Mouse (Mus musculus) neural tube, embryonic 12.5 days (tissue): Measurements from ENCODE around the gene Asf1b. TPM values are rescaled to one million over a fixed set of nuclear protein-coding genes. Genes with fewer than 3 reads are reported as not detected.
A peak's percentile ranks its signal among the peaks of the same experiment; 100 is the strongest.
"Not testable (repeated sequence)": the region's sequence is repeated elsewhere in the genome, so short reads cannot be mapped to it uniquely, and the experiment has no call there.

Source experiments
- ATAC-seq: fragments of 200-750 bp; cut with Nextera tagmentation; 2 replicates; pipeline ENCODE4 v1.8.0; 2017; ENCODE audit warnings: low read depth, mild to moderate bottlenecking, moderate TSS enrichment, moderate library complexity; ENCODE audit not compliant: low FRiP score
- H3K27ac ChIP-seq: fragments of 300-500 bp; sonication (generic); 2 replicates; pipeline ENCODE4 v1.5.1; 2016
- H3K27me3 ChIP-seq: fragments of 300-500 bp; sonication (generic); replicated peaks from 2 replicates; pipeline ENCODE4 v1.6.1; 2016; ENCODE audit warnings: mild to moderate bottlenecking
- H3K36me3 ChIP-seq: fragments of 300-500 bp; sonication (generic); 2 replicates; pipeline ENCODE4 v1.6.1; 2016; ENCODE audit warnings: mild to moderate bottlenecking
- H3K4me1 ChIP-seq: fragments of 300-500 bp; sonication (generic); 2 replicates; pipeline ENCODE4 v1.6.1; 2016
- H3K4me2 ChIP-seq: fragments of 300-500 bp; sonication (generic); replicated peaks from 2 replicates; pipeline ENCODE4 v1.6.1; 2016; ENCODE audit warnings: mild to moderate bottlenecking
- H3K4me3 ChIP-seq: fragments of 300-500 bp; sonication (generic); 2 replicates; pipeline ENCODE4 v1.5.1; 2016
- H3K9ac ChIP-seq: fragments of 300-500 bp; sonication (generic); 2 replicates; pipeline ENCODE4 v1.6.1; 2016; ENCODE audit warnings: mild to moderate bottlenecking
- H3K9me3 ChIP-seq: fragments of 300-500 bp; sonication (generic); 2 replicates; pipeline ENCODE4 v1.6.1; 2016; ENCODE audit warnings: mild to moderate bottlenecking
- WGBS: fragments of 180-500 bp; shearing (Covaris S2); methylation state at CpG from one replicate; pipeline ENCODE4 v1.1.7; 2016; 5-methylcytosine and 5-hydroxymethylcytosine counted together
- polyA plus RNA-seq: library from polyadenylated mRNA; unstranded; fragments of >200 nt; fragmentation: Nextera tagmentation; extraction: Ambion mirVana; gene quantifications from 2 replicates; pipeline ENCODE4 v1.2.1, GENCODE M21; 2016

Asf1b gene
- polyA plus RNA-seq, 1 experiment from 2014 or later, result 37.1 TPM

DNA sequence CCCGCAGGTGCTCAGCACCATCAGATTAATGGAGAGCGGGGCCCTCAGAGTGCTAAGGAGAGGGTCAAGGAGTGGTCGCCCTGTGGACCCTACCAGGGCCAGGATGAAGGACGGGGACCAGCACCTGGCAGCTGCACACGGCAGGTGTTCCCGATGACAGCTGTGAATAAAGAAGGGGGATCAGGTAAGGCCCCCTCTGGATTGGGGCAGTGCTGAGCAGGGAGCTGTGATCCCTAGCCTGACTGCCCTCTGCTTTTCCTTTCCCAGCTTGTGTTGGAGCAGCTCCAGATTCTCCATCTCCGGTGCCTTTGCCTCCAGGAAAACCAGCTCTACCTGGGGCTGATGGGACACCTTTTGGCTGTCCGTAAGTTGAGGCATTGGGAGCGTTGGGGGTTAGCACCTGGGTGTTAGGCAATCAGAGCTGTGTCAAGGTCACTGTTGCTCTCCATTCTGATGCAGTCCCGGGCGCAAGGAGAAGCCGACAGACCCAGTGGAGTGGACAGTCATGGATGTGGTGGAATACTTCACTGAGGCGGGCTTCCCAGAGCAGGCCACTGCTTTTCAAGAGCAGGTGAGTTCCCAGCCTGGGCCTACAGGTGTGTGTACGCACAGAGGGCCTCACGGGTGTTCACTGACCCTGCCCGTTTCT is 43.9 kb downstream of the Asf1b start:
- H3K9me3 ChIP-seq, result no peaks in the 10 kb centered on the region
- H3K4me1 ChIP-seq, result peaks cover 25% of the 10 kb centered on the region
- peak overlapping the region; percentile 45; the same call in 1 of the 2 replicates for H3K9ac ChIP-seq
- H3K4me2 ChIP-seq, result peak overlapping the region; percentile 89
- peaks cover 36% of the 10 kb centered on the region for H3K36me3 ChIP-seq
- peak overlapping the region; percentile 82 for H3K4me3 ChIP-seq
- no peak overlapping the region for H3K27ac ChIP-seq
- 69% methylated on average over 16 of the region's 16 CpGs for WGBS
- no peak for ATAC-seq
- peaks cover 25% of the 10 kb centered on the region for H3K27me3 ChIP-seq

DNA sequence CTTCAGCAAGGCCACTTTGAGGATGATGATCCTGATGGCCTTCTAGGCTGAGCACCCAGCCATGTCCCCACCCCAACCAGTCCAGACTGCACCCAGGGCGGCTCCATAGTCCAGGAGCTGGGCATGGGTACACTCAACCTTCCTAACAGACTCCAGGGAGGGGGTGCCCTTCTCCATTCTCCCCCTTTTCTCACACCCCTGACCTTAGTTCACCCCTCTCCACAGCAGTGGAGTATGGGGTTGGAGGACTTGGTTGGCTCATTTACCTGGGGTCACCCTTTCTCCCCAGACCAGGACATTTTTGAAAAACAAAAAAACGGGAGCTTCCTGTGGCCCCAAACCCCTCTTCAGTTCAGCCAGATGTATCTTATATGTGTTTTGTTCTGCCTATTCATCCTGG is 44.5 kb downstream of the Asf1b start:
- Histone ChIP-seq H3K4me3 (no peak overlapping the region), H3K36me3 (peaks cover 30% of the 10 kb centered on the region), H3K4me2 (peak overlapping the region; percentile 89), H3K27ac (no peak overlapping the region), H3K9ac (no peak overlapping the region), H3K9me3 (no peaks in the 10 kb centered on the region), H3K27me3 (peaks cover 25% of the 10 kb centered on the region), H3K4me1 (peaks cover 29% of the 10 kb centered on the region)
- WGBS, result 94% methylated on average over 2 of the region's 2 CpGs
- no peak for ATAC-seq

DNA sequence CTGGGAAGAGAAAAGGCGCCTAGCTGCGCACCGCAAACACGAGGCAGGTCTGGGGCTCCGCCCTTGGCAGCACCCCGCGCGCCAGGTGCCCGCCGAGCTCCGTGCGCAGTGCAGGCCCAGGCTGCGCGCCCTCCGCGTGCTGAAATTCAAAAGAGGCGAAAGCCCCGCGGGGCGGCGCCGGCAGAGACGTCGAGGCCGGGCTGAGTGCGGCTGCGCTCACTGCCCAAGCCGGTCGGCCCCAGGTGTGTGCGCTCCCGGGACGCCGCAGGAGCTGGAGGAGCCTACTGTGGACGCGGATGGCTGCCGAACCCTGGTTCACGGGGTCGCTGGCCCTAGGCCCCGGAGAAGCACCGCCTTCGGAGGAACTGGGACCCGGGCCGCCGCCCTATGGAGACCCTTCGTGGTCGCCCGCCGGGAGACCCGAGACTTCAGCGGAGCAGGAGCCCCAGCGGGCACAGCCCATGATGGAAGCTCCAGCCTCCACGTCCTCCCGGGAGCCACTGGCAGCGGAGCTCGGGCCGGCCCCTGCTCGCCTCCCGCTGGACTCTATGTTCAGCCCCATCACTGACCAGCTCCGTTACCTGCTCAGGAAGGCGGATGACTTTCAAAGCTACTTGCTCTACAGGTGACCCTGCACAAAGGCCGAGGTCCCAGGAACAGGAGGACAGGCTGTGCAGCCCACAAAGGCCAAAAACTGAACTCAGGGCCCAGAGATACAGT is 46.1 kb downstream of the Asf1b start, which contains the start of gene 1700067K01Rik:
Gene 1700067K01Rik (plus strand): TSS at position 222 of the 720 bp plus-strand sequence.
- Histone ChIP-seq H3K27me3 (peaks cover 25% of the 10 kb centered on the region), H3K36me3 (peaks cover 25% of the 10 kb centered on the region), H3K4me2 (peak within 1 kb of the TSS; percentile 45), H3K9me3 (no peaks in the 10 kb centered on the region), H3K4me3 (peak within 1 kb of the TSS; percentile 11; the same call in 1 of the 2 replicates), H3K4me1 (peaks cover 29% of the 10 kb centered on the region), H3K27ac (no peak within 1 kb of the TSS), H3K9ac (peak within 1 kb of the TSS; percentile 35; the same call in 1 of the 2 replicates)
- no peak for ATAC-seq
- 14% methylated on average over 61 of the region's 61 CpGs for WGBS

DNA sequence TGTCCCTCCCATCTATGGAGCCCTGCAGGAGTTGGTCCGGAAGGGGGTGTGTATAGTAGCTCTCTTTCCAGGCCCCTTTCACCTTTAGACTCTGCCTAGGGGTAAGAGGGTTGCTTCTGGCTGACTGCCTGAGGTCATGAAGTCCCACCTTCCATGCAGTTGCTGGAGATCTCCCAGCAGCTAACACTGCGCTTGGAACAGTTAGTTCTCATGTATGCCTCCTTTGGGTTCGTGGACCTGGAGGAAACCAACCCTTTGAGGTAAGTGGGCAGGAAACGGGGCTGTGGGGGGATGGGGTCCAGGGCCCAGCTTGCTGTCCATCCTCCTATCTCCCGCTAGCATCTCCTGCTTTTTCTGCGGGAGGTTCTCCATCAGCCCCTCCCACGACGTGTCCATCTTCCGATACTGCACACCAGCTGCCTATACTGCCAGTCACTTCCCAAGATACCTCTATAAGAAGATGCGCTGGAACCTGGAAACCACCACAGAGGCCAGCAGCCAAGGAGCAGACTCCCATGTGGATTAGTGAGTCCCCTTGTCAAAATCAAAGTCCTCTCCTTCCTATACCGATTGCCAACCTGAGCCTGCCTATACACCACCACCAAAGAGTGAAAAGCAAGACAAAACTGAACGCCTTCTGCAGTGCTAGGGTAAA is 47.8 kb downstream of the Asf1b start:
- ATAC-seq, result no peak
- Histone ChIP-seq H3K4me1 (peaks cover 29% of the 10 kb centered on the region), H3K4me2 (no peak overlapping the region), H3K27ac (no peak overlapping the region), H3K4me3 (no peak overlapping the region), H3K9ac (no peak overlapping the region), H3K36me3 (peaks cover 25% of the 10 kb centered on the region), H3K27me3 (peaks cover 25% of the 10 kb centered on the region), H3K9me3 (no peaks in the 10 kb centered on the region)
- WGBS, result 68% methylated on average over 12 of the region's 12 CpGs

DNA sequence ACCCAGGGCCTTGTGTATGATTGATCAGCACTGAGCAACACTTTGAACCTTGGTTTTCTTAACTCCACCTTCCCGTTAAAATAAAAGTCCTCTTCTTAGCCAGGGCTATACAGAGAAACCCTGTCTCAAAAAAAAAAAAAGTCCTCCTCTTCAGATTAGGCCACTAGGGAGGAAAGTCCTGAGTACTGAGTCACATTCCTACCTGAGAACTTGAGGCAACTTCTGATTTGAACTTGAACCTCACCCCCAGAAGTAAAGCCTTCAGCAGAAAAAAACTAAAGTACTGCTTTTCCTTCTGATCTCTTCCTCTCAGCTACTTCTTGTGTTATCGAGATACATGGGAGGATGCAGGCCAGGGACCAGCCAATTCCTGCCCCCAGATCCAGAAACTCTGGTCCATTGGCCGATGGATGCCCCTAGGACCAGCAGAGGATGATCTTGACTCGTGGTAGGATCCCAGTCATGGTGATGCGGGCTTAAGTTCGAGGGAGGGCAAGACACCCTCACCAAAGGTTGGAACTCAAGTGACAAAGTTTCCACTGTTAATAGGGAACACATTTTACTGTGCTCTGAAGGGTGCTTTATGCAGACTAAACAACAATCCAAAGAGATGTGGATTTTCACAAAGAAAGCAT is 48.4 kb downstream of the Asf1b start:
- H3K36me3 ChIP-seq, result peaks cover 25% of the 10 kb centered on the region
- peak overlapping the region; percentile 90 for H3K4me2 ChIP-seq
- no peak overlapping the region for H3K27ac ChIP-seq
- peak overlapping the region; percentile 56; the same call in 1 of the 2 replicates for H3K4me3 ChIP-seq
- no peak for ATAC-seq
- H3K27me3 ChIP-seq, result peaks cover 25% of the 10 kb centered on the region
- peak overlapping the region; percentile 77; the same call in 1 of the 2 replicates for H3K9ac ChIP-seq
- WGBS, result 83% methylated on average over 6 of the region's 6 CpGs
- H3K4me1 ChIP-seq, result peaks cover 27% of the 10 kb centered on the region
- no peaks in the 10 kb centered on the region for H3K9me3 ChIP-seq

DNA sequence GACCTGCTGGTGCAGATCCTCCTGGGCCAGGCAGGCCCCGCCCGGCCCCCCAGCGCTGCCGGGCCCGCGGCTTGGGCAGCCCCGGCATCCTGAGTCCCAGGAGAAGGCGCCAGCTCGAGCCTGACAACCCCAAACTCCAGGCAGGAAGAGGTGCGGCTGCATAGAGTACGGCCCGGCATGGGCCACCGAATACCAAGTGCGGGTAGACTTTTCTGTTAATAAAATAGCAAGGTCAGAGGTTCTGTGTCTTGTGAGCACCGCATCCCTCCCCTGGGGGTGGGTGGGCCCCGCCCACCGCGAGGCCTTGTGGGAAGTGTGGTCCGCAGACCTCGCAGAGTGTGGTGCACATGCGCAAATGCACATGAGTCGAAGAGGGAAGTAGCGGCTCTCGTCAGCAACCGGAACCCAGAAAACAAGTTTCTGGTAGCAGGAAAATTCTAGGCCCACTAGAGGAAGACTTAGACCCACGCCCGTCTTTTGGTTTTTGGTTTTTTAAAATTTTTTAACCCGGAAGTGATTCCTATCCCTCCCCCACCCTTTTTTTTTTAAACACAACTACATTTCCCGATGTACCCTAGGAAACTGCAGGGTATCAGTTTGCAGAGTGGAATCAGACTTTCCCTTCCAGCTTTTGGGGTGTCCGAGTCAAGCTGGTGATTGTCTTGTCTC is 49.4 kb downstream of the Asf1b start:
- Histone ChIP-seq H3K4me2 (peak overlapping the region; percentile 90), H3K9me3 (no peaks in the 10 kb centered on the region), H3K4me1 (peaks cover 18% of the 10 kb centered on the region), H3K36me3 (peaks cover 20% of the 10 kb centered on the region), H3K27ac (no peak overlapping the region), H3K27me3 (peaks cover 22% of the 10 kb centered on the region), H3K4me3 (peak overlapping the region; percentile 56), H3K9ac (peak overlapping the region; percentile 77)
- ATAC-seq, result peak; percentile 84
- WGBS, result 1% methylated on average over 30 of the region's 30 CpGs

DNA sequence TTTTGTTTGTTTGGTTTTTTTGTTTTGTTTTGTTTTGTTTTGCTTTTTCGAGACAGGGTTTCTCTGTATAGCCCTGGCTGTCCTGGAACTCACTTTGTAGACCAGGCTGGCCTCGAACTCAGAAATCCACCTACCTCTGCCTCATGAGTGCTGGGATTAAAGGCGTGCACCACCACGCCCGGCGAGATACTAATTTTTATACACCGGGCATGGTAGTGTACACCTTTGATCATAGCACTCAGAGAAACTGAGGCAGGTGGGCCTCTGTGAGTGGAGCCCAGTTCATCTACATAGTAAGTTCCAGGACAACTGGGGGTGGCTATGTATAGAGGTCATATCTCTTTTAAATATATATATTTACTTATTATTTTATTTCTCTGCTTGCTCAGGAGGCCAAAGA is 50.2 kb downstream of the Asf1b start:
- Histone ChIP-seq H3K27me3 (peaks cover 20% of the 10 kb centered on the region), H3K4me1 (peaks cover 16% of the 10 kb centered on the region), H3K36me3 (peaks cover 12% of the 10 kb centered on the region; the same call in 1 of the 2 replicates)
- H3K4me2 ChIP-seq, H3K9me3 ChIP-seq, H3K9ac ChIP-seq, ATAC-seq, H3K27ac ChIP-seq, H3K4me3 ChIP-seq: not testable (repeated sequence)
- WGBS, result 96% methylated on average over 7 of the region's 7 CpGs

DNA sequence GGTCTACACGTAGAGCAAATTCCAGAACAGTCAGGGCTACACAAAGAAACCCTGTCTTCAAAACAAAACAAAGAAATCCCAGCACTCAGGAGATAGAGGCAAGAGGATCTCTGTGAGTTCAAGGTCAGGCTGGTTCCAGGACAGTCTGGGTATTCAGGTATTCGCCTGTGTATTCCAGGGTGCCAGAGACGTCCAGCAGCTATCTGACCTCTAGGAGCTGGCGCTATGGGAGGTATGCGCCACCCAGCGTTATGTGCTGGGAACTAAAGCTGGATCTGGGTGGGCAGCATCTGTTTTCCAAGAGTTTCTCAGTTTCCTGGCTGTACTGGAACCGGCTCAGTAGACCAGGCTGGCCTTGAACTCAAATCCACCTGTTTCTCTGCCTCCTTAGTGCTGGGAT is 53.1 kb downstream of the Asf1b start:
- no peak overlapping the region for H3K4me2 ChIP-seq
- WGBS, result 29% methylated on average over 7 of the region's 7 CpGs
- H3K27ac ChIP-seq, result no peak overlapping the region
- peaks cover 34% of the 10 kb centered on the region for H3K27me3 ChIP-seq
- H3K4me1 ChIP-seq, result peaks cover 33% of the 10 kb centered on the region
- no peak for ATAC-seq
- no peaks in the 10 kb centered on the region for H3K9me3 ChIP-seq
- no peak overlapping the region for H3K4me3 ChIP-seq
- no peak overlapping the region for H3K9ac ChIP-seq
- H3K36me3 ChIP-seq, result no peaks in the 10 kb centered on the region

DNA sequence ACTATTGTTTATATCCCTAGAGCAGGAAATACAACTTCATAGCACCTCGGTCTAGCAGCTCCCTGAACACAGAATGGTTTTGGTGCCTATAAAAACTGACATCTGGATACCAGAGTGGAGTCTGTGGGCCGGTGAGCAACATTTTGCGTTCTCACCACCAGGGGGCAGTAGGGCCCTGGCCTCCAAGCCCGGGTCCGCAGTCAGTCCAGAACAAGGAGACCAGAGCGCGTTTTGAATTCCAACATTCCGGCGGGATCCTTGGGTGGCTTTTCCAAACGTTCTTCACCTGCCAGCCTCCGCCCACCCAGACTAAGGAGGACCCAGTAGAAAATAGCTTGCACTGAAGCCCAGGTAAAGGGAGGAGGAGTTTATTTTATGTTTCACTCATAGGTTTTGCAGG is 54.6 kb downstream of the Asf1b start:
- H3K9me3 ChIP-seq, result no peaks in the 10 kb centered on the region
- H3K4me3 ChIP-seq, result no peak overlapping the region
- no peak overlapping the region for H3K4me2 ChIP-seq
- peaks cover 27% of the 10 kb centered on the region for H3K4me1 ChIP-seq
- H3K9ac ChIP-seq, result no peak overlapping the region
- H3K36me3 ChIP-seq, result no peaks in the 10 kb centered on the region
- no peak overlapping the region for H3K27ac ChIP-seq
- ATAC-seq, result 0 out of 2 replicates have a peak, but pooled peaks have one; percentile 14
- WGBS, result 2% methylated on average over 11 of the region's 11 CpGs
- peaks cover 37% of the 10 kb centered on the region for H3K27me3 ChIP-seq

DNA sequence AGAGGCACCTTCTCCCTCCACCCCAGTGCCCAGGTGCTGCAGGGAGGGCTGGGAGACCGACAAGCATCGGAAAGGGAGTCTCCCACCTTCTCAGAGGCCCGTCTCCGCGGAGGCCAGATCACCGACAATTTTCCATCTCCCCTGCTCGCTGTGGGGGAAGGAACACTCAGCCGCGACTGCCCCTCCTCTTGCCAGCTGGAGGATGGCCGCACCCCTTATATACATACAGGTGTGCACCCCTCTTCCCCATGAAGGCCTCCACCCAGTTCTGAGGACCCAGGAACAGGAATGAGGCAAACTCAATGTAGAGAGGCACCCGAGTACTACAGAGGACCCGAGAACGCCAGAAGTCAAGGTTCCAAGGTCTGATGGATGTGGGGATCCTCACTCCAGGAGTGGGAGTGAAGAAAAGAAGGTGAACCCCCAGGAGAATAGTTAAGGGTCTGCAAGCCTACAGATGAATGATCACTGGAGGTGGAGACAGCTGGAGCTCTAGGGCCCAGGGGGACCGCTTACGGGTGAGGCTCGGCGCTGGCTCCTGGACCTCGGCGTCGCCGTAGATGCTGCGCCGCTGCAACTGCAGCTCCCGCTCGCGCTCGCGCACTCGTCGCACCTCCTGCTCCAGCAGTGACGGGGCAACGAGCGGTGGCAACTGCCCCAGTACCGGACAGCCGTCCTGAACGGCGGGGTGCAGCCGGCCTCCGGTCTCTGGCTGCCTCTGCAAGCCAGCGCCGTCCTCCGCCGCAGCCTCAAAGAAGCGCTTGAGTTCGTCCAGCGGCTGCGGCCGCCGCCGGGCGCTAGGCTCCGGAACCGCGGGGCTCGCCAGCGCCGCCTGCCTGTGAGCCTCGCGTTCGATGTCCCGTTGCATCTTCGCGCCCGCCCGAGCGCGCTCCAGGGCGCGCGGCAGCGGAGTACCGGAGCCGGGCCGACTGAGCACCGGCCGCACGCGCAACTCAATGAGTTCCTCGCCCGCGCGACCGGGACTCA is 55.6 kb downstream of the Asf1b start:
- no peak overlapping the region for H3K27ac ChIP-seq
- H3K27me3 ChIP-seq, result peaks cover 37% of the 10 kb centered on the region

More for the DNA sequence above, 55.6 kb downstream of the Asf1b start:
- peak overlapping the region; percentile 49 for H3K4me3 ChIP-seq
- peak; percentile 46 for ATAC-seq
- 2% methylated on average over 83 of the region's 83 CpGs for WGBS
- no peaks in the 10 kb centered on the region for H3K36me3 ChIP-seq
- H3K4me1 ChIP-seq, result peaks cover 24% of the 10 kb centered on the region
- no peaks in the 10 kb centered on the region for H3K9me3 ChIP-seq
- H3K9ac ChIP-seq, result peak overlapping the region; percentile 65
- peak overlapping the region; percentile 96 for H3K4me2 ChIP-seq
